Mouse (Mus musculus) hindbrain, embryonic 16.5 days (tissue): ENCODE measurements at regions not wholly inside any gene's neighbourhood (a gene's known extent, or its start where the extent isn't known, plus 50 kb on each side); places are given as distances from the start of the nearest gene placed in this dataset.

ENCODE experiments used
- ATAC-seq: fragments of 200-750 bp; cut with Nextera tagmentation; 2 replicates; pipeline ENCODE4 v1.8.0; 2017; ENCODE audit warnings: moderate TSS enrichment, moderate library complexity
- H3K27ac ChIP-seq: fragments of 300-500 bp; sonication (generic); 2 replicates; pipeline ENCODE4 v1.5.1; 2014; ENCODE audit warnings: low read depth, mild to moderate bottlenecking, control low read depth, low read length, moderate library complexity
- H3K27me3 ChIP-seq: fragments of 300-500 bp; sonication (generic); replicated peaks from 2 replicates; pipeline ENCODE4 v1.6.1; 2014; ENCODE audit warnings: low read length; ENCODE audit not compliant: control insufficient read depth, insufficient read depth
- H3K36me3 ChIP-seq: fragments of 300-500 bp; sonication (generic); 2 replicates; pipeline ENCODE4 v1.6.1; 2014; ENCODE audit warnings: mild to moderate bottlenecking, low read length, moderate library complexity, mixed read lengths; ENCODE audit not compliant: control insufficient read depth, insufficient read depth
- H3K4me1 ChIP-seq: fragments of 300-500 bp; sonication (generic); 2 replicates; pipeline ENCODE4 v1.6.1; 2014; ENCODE audit warnings: low read depth, low read length; ENCODE audit not compliant: control insufficient read depth, insufficient read depth
- H3K4me2 ChIP-seq: fragments of 300-500 bp; sonication (generic); 2 replicates; pipeline ENCODE4 v1.6.1; 2014; ENCODE audit warnings: mild to moderate bottlenecking, low read length, control low read depth, moderate library complexity
- H3K4me3 ChIP-seq: fragments of 300-500 bp; sonication (generic); 2 replicates; pipeline ENCODE4 v1.5.1; 2014; ENCODE audit warnings: mild to moderate bottlenecking, low read length, control low read depth, moderate library complexity
- H3K9ac ChIP-seq: fragments of 300-500 bp; sonication (generic); 2 replicates; pipeline ENCODE4 v1.6.1; 2014; ENCODE audit warnings: low read depth, mild to moderate bottlenecking, control low read depth, low read length, moderate library complexity
- H3K9me3 ChIP-seq: fragments of 300-500 bp; sonication (generic); 2 replicates; pipeline ENCODE4 v1.6.1; 2014; ENCODE audit warnings: mild to moderate bottlenecking, low read length, moderate library complexity; ENCODE audit not compliant: control insufficient read depth
- WGBS: fragments of 180-500 bp; shearing (Covaris S2); extraction: QIAGEN DNeasy Blood & Tissue Kit; methylation state at CpG from one replicate; pipeline ENCODE4 v1.1.7; 2014; 5-methylcytosine and 5-hydroxymethylcytosine counted together

GRCm38 (mm10) chr8:79587258-79587657 is 52.2 kb upstream of the Otud4 start:
- no peak overlapping the region for H3K4me3 ChIP-seq
- H3K4me2 ChIP-seq: no peak overlapping the region
- ATAC-seq: no peak
- no peaks in the 10 kb centered on the region for H3K27me3 ChIP-seq
- WGBS: 18% methylated on average over 1 of the region's 1 CpGs
- no peak overlapping the region for H3K9ac ChIP-seq
- no peaks in the 10 kb centered on the region for H3K36me3 ChIP-seq
- no peak overlapping the region for H3K27ac ChIP-seq
- H3K9me3 ChIP-seq: no peaks in the 10 kb centered on the region
- no peaks in the 10 kb centered on the region for H3K4me1 ChIP-seq

- Histone ChIP-seq H3K4me2 (no peak overlapping the region), H3K27ac (no peak overlapping the region), H3K4me1 (no peaks in the 10 kb centered on the region), H3K27me3 (no peaks in the 10 kb centered on the region), H3K4me3 (no peak overlapping the region), H3K9ac (no peak overlapping the region), H3K9me3 (no peaks in the 10 kb centered on the region), H3K36me3 (no peaks in the 10 kb centered on the region)
- 33% methylated on average over 3 of the region's 3 CpGs for WGBS
- ATAC-seq: peak; percentile 73
Observed at GRCm38 (mm10) chr8:79584966-79585365, 54.5 kb upstream of the Otud4 start.

- WGBS: 38% methylated on average over 6 of the region's 6 CpGs
- Histone ChIP-seq H3K27ac (no peak overlapping the region), H3K9me3 (no peaks in the 10 kb centered on the region), H3K9ac (no peak overlapping the region), H3K27me3 (no peaks in the 10 kb centered on the region), H3K36me3 (no peaks in the 10 kb centered on the region), H3K4me3 (no peak overlapping the region), H3K4me2 (no peak overlapping the region), H3K4me1 (no peaks in the 10 kb centered on the region)
- ATAC-seq: no peak
Observed at GRCm38 (mm10) chr8:79583326-79583725, 56.1 kb upstream of the Otud4 start.

GRCm38 (mm10) chr8:79582195-79582594 is 57.2 kb upstream of the Otud4 start:
- no peak overlapping the region for H3K27ac ChIP-seq
- H3K4me1 ChIP-seq: no peaks in the 10 kb centered on the region
- H3K9ac ChIP-seq: no peak overlapping the region
- no peaks in the 10 kb centered on the region for H3K9me3 ChIP-seq
- ATAC-seq: no peak
- 93% methylated on average over 2 of the region's 2 CpGs for WGBS
- H3K27me3 ChIP-seq: no peaks in the 10 kb centered on the region
- no peak overlapping the region for H3K4me3 ChIP-seq
- no peaks in the 10 kb centered on the region for H3K36me3 ChIP-seq
- H3K4me2 ChIP-seq: no peak overlapping the region

GRCm38 (mm10) chr8:79576086-79576485 is 63.3 kb upstream of the Otud4 start:
- ATAC-seq: no peak

GRCm38 (mm10) chr8:79575175-79575734 is 64.2 kb upstream of the Otud4 start:
- H3K9ac ChIP-seq: no peak overlapping the region
- H3K4me2 ChIP-seq: no peak overlapping the region
- no peak for ATAC-seq
- H3K4me1 ChIP-seq: no peaks in the 10 kb centered on the region
- no peak overlapping the region for H3K27ac ChIP-seq
- H3K36me3 ChIP-seq: no peaks in the 10 kb centered on the region
- H3K4me3 ChIP-seq: no peak overlapping the region
- WGBS: 42% methylated on average over 2 of the region's 2 CpGs
- no peaks in the 10 kb centered on the region for H3K27me3 ChIP-seq
- no peaks in the 10 kb centered on the region for H3K9me3 ChIP-seq

More at GRCm38 (mm10) chr8:79576086-79576485, 63.3 kb upstream of the Otud4 start:
- no peak overlapping the region for H3K4me2 ChIP-seq
- no peaks in the 10 kb centered on the region for H3K9me3 ChIP-seq
- no peaks in the 10 kb centered on the region for H3K4me1 ChIP-seq
- 74% methylated on average over 7 of the region's 7 CpGs for WGBS
- H3K4me3 ChIP-seq: no peak overlapping the region
- no peaks in the 10 kb centered on the region for H3K27me3 ChIP-seq
- H3K36me3 ChIP-seq: no peaks in the 10 kb centered on the region
- no peak overlapping the region for H3K27ac ChIP-seq
- H3K9ac ChIP-seq: no peak overlapping the region

GRCm38 (mm10) chr8:79573491-79573890 is 65.9 kb upstream of the Otud4 start:
- Histone ChIP-seq H3K4me1 (no peaks in the 10 kb centered on the region), H3K27me3 (no peaks in the 10 kb centered on the region), H3K27ac (no peak overlapping the region), H3K9ac (no peak overlapping the region), H3K4me2 (no peak overlapping the region), H3K36me3 (no peaks in the 10 kb centered on the region), H3K9me3 (no peaks in the 10 kb centered on the region), H3K4me3 (no peak overlapping the region)
- ATAC-seq: no peak
- WGBS: 86% methylated on average over 7 of the region's 7 CpGs

GRCm38 (mm10) chr8:79572526-79572925 is 66.9 kb upstream of the Otud4 start:
- Histone ChIP-seq H3K36me3 (no peaks in the 10 kb centered on the region), H3K9me3 (no peaks in the 10 kb centered on the region), H3K4me2 (no peak overlapping the region), H3K27me3 (no peaks in the 10 kb centered on the region), H3K27ac (no peak overlapping the region), H3K9ac (no peak overlapping the region), H3K4me3 (no peak overlapping the region), H3K4me1 (no peaks in the 10 kb centered on the region)
- ATAC-seq: no peak
- 95% methylated on average over 5 of the region's 5 CpGs for WGBS

- 74% methylated on average over 6 of the region's 6 CpGs for WGBS
- no peak for ATAC-seq
- H3K27ac ChIP-seq: no peak overlapping the region
- no peak overlapping the region for H3K4me2 ChIP-seq
- H3K4me1 ChIP-seq: no peaks in the 10 kb centered on the region
- H3K4me3 ChIP-seq: no peak overlapping the region
- H3K9me3 ChIP-seq: no peaks in the 10 kb centered on the region
- no peaks in the 10 kb centered on the region for H3K36me3 ChIP-seq
- no peaks in the 10 kb centered on the region for H3K27me3 ChIP-seq
- no peak overlapping the region for H3K9ac ChIP-seq
Observed at GRCm38 (mm10) chr8:79563101-79563500, 76.3 kb upstream of the Otud4 start.

- Histone ChIP-seq H3K9ac (no peak overlapping the region), H3K4me3 (no peak overlapping the region), H3K36me3 (no peaks in the 10 kb centered on the region), H3K27me3 (no peaks in the 10 kb centered on the region), H3K27ac (no peak overlapping the region), H3K4me2 (no peak overlapping the region), H3K4me1 (no peaks in the 10 kb centered on the region), H3K9me3 (no peaks in the 10 kb centered on the region)
- ATAC-seq: no peak
- 76% methylated on average over 8 of the region's 8 CpGs for WGBS
Observed at GRCm38 (mm10) chr8:79562669-79563068, 76.7 kb upstream of the Otud4 start.
